Mouse (Mus musculus): ENCODE measurements around the gene B430305J03Rik.

B430305J03Rik gene

GRCm38 (mm10) chr3:61365779-61366373 lies at the start of gene B430305J03Rik:
Gene B430305J03Rik (minus strand): TSS chr3:61365951.
- peak; percentile 19 for DNase-seq (ENCODE audit: low read depth, low spot score)

GRCm38 (mm10) chr3:61409683-61410082 lies 43.9 kb upstream of the B430305J03Rik start:
- no peak for DNase-seq (ENCODE audit: low read depth, low spot score)

- no peak for DNase-seq (ENCODE audit: low read depth, low spot score)
These were observed 41.2 kb upstream of the B430305J03Rik start for GRCm38 (mm10) chr3:61406921-61407320.

GRCm38 (mm10) chr3:61400823-61401387 lies 35.2 kb upstream of the B430305J03Rik start:
- DNase-seq (ENCODE audit: low read depth, low spot score), result no peak

- peak; percentile 29 for DNase-seq (ENCODE audit: low read depth, low spot score)
These were observed 31.0 kb upstream of the B430305J03Rik start for GRCm38 (mm10) chr3:61396728-61397127.

- no peak for DNase-seq (ENCODE audit: low read depth, low spot score)
These were observed 29.6 kb upstream of the B430305J03Rik start for GRCm38 (mm10) chr3:61395382-61395781.

GRCm38 (mm10) chr3:61393520-61393919 lies 27.8 kb upstream of the B430305J03Rik start:
- DNase-seq (ENCODE audit: low read depth, low spot score), result peak; percentile 15

- DNase-seq (ENCODE audit: low read depth, low spot score), result no peak
These were observed 27.1 kb upstream of the B430305J03Rik start for GRCm38 (mm10) chr3:61392881-61393280.

GRCm38 (mm10) chr3:61391564-61391963 lies 25.8 kb upstream of the B430305J03Rik start:
- no peak for DNase-seq (ENCODE audit: low read depth, low spot score)

- DNase-seq (ENCODE audit: low read depth, low spot score), result no peak
These were observed 20.6 kb upstream of the B430305J03Rik start for GRCm38 (mm10) chr3:61386368-61386767.

- DNase-seq (ENCODE audit: low read depth, low spot score), result no peak
These were observed 10.2 kb upstream of the B430305J03Rik start for GRCm38 (mm10) chr3:61376001-61376400.

GRCm38 (mm10) chr3:61368446-61368845 lies 2.7 kb upstream of the B430305J03Rik start:
- DNase-seq (ENCODE audit: low read depth, low spot score), result peak; percentile 19

GRCm38 (mm10) chr3:61364978-61365778 lies 573 bp downstream of the B430305J03Rik start:
- peak; percentile 35 for DNase-seq (ENCODE audit: low read depth, low spot score)

GRCm38 (mm10) chr3:61364661-61364977 lies 1.1 kb downstream of the B430305J03Rik start:
- no peak for DNase-seq (ENCODE audit: low read depth, low spot score)

GRCm38 (mm10) chr3:61363989-61364660 lies 1.6 kb downstream of the B430305J03Rik start:
- DNase-seq (ENCODE audit: low read depth, low spot score), result peak; percentile 91

- DNase-seq (ENCODE audit: low read depth, low spot score), result peak; percentile 100
These were observed 2.4 kb downstream of the B430305J03Rik start for GRCm38 (mm10) chr3:61363161-61363988.

- DNase-seq (ENCODE audit: low read depth, low spot score), result no peak
These were observed 3.0 kb downstream of the B430305J03Rik start for GRCm38 (mm10) chr3:61362821-61363160.

GRCm38 (mm10) chr3:61361338-61361737 lies 4.4 kb downstream of the B430305J03Rik start, which contains the start of gene Rap2b:
Gene Rap2b (plus strand): TSS chr3:61361638.
- DNase-seq (ENCODE audit: low read depth, low spot score), result no peak

- no peak for DNase-seq (ENCODE audit: low read depth, low spot score)
These were observed 6.9 kb downstream of the B430305J03Rik start for GRCm38 (mm10) chr3:61358756-61359293.

GRCm38 (mm10) chr3:61358107-61358506 lies 7.6 kb downstream of the B430305J03Rik start:
- no peak for DNase-seq (ENCODE audit: low read depth, low spot score)

- no peak for DNase-seq (ENCODE audit: low read depth, low spot score)
These were observed 10.3 kb downstream of the B430305J03Rik start for GRCm38 (mm10) chr3:61355464-61355863.

All from R1 (cell line).